Mouse (Mus musculus) erythroblast, embryonic 14.5 days (primary cell): Measurements from ENCODE around the gene Inmt.

Experiments used
- GATA1 ChIP-seq: IDR thresholded peaks from 2 replicates; pipeline ENCODE4 v1.6.1; 2012; ENCODE audit warnings: low read length, inconsistent platforms, mixed read lengths
- TAL1 ChIP-seq: IDR thresholded peaks from 3 replicates; pipeline ENCODE4 v1.6.1; 2012; ENCODE audit warnings: low read length, inconsistent platforms, mixed read lengths

GRCm38 (mm10) chr6:55210423-55211365 is 35.9 kb upstream of the Inmt start:
- TF ChIP-seq TAL1 (no peak), GATA1 (no peak)
